Mouse (Mus musculus) heart, adult 2 months (tissue): ENCODE measurements at regions not wholly inside any gene's neighbourhood (a gene's known extent, or its start where the extent isn't known, plus 50 kb on each side); places are given as distances from the start of the nearest gene placed in this dataset.

ENCODE experiments used
- DNase-seq, 2 experiments: peaks; one replicate each; pipeline ENCODE4 v3.0.0; 2021
- H3K27ac ChIP-seq: fragments of 200-600 bp; 2 replicates; pipeline ENCODE4 v1.8.1; 2022
- H3K27me3 ChIP-seq: fragments of 200-500 bp; 2 replicates; pipeline ENCODE4 v1.6.1; 2012; ENCODE audit warnings: mild to moderate bottlenecking, low read length, inconsistent platforms, mixed read lengths; ENCODE audit not compliant: control insufficient read depth, insufficient read depth
- H3K36me3 ChIP-seq: fragments of 200-500 bp; 2 replicates; pipeline ENCODE4 v1.6.1; 2012; ENCODE audit warnings: low read length, inconsistent platforms; ENCODE audit not compliant: control insufficient read depth, insufficient read depth
- H3K4me1 ChIP-seq: fragments of 200-500 bp; 2 replicates; pipeline ENCODE4 v1.6.1; 2011; ENCODE audit warnings: low read length; ENCODE audit not compliant: control insufficient read depth, insufficient read depth
- H3K4me3 ChIP-seq: fragments of 200-600 bp; 2 replicates; pipeline ENCODE4 v1.8.1; 2022
- H3K79me2 ChIP-seq: fragments of 200-500 bp; replicated peaks from 2 replicates; pipeline ENCODE4 v1.6.1; 2012; ENCODE audit warnings: mild to moderate bottlenecking, inconsistent platforms, low read length, moderate library complexity, mixed read lengths; ENCODE audit not compliant: control insufficient read depth, insufficient read depth
- H3K9ac ChIP-seq: fragments of 200-500 bp; 2 replicates; pipeline ENCODE4 v1.6.1; 2012; ENCODE audit warnings: low read depth, mild to moderate bottlenecking, control low read depth, inconsistent platforms, low read length, mixed read lengths
- CTCF ChIP-seq: fragments of 200-600 bp; IDR thresholded peaks from 2 replicates; pipeline ENCODE4 v1.8.1; 2022; ENCODE audit warnings: antibody characterized with exemption, mild to moderate bottlenecking, moderate library complexity
- EP300 ChIP-seq: fragments of 200-500 bp; IDR thresholded peaks from 2 replicates; pipeline ENCODE4 v1.6.1; 2011; ENCODE audit warnings: low read depth, low read length, control low read depth; ENCODE audit not compliant: insufficient read depth
- POLR2A ChIP-seq: fragments of 200-500 bp; IDR thresholded peaks from 2 replicates; pipeline ENCODE4 v1.6.1; 2011; ENCODE audit warnings: mild to moderate bottlenecking, low read depth, low read length, control low read depth; ENCODE audit not compliant: insufficient read depth
- WGBS: fragments of 180-500 bp; shearing (Covaris S2); methylation state at CpG from one replicate; pipeline ENCODE4 v1.1.7; 2018; 5-methylcytosine and 5-hydroxymethylcytosine counted together
- intact Hi-C: fragments of 180-260 bp; cut with DNase I; formaldehyde crosslinking; loops from one replicate; pipeline ENCODE4 v1.15.1; 2025

DNA sequence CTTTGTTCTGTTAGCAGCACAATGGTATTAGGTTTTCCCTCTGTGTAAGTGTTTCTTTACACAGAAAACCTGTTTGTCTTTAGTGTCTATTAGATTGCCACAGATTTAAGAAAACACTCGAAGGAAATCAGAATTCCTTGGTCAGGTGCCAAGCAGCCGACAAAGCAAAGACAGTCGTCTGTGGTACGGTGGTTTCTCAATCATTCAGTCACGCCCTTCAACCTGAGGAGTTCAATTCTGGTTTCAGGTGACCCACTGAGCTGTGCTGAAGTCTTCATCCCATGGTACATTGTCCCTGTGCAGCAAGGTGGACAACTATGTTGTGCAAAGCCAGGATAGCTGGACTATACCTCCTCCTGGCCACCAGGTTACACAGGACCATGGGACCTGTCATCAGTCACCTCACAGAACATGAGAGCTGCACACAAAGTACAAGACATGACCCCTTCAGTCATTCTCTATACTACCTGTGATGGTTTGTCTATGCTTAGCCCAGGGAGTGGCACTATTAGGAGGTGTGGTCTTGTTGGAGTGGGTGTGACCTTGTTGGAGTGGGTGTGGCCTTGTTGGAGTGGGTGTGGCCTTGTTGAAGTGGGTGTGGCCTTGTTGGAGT, 368.2 kb downstream of the Agtpbp1 start:
- Histone ChIP-seq H3K36me3 (no peaks in the 10 kb centered on the region), H3K79me2 (no peaks in the 10 kb centered on the region), H3K27ac (no peak overlapping the region), H3K27me3 (no peaks in the 10 kb centered on the region), H3K4me1 (no peaks in the 10 kb centered on the region), H3K9ac (no peak overlapping the region), H3K4me3 (no peak overlapping the region)
- WGBS: 43% methylated on average over 5 of the region's 5 CpGs
- intact Hi-C loops: no loop called here
- no peak for TF ChIP-seq EP300
- no peak for DNase-seq

DNA sequence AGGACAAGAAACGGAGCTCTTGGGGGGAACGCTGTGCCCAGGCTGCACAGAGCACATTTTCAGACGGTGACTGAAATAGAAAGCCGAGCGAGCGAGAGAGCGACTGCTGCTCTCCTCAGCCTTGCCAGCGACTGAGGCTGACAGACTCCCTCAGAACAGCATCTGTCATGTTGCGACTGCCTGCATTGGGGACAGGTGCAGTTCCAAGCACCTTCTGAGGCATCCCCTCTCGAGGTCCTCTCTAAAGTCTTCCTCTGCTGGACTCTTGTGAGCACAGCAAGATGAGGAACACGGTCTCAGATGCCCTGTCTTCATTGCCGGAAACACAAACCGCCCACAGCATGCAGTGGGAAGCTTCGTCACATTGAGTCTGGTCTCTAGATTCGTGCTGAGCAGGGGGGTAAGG, 372.7 kb downstream of the Agtpbp1 start:
- DNase-seq: no peak
- H3K9ac ChIP-seq: no peak overlapping the region
- no peak overlapping the region for H3K4me3 ChIP-seq
- 78% methylated on average over 15 of the region's 15 CpGs for WGBS
- H3K36me3 ChIP-seq: no peaks in the 10 kb centered on the region
- no peaks in the 10 kb centered on the region for H3K79me2 ChIP-seq
- H3K27ac ChIP-seq: no peak overlapping the region
- no peaks in the 10 kb centered on the region; the same call in 1 of the 2 replicates for H3K27me3 ChIP-seq
- H3K4me1 ChIP-seq: no peaks in the 10 kb centered on the region
- intact Hi-C loops: no loop called here
- no peak for TF ChIP-seq CTCF
- no peak for TF ChIP-seq EP300
- TF ChIP-seq POLR2A: no peak

DNA sequence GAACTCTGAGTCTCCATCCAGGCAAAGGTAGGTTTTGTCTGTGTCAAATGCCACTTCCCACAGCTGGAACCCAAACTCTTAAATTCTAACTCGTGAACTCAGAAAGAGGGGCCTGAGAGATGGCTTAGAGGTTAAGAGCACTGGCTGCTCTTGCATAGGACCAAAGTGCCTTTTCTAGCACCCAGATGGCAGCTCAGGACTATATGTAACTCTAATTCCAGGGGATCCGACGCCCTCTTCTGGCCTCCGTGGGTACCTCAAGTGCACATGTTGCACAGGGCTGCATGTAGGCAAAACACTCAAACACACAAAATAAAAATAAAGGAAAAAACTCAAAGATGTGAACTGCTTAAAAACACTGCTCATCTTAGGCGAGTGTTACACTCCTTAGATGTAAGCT, 374.2 kb downstream of the Agtpbp1 start:
- WGBS: 58% methylated on average over 5 of the region's 5 CpGs
- Histone ChIP-seq H3K79me2 (no peaks in the 10 kb centered on the region), H3K9ac (no peak overlapping the region), H3K36me3 (no peaks in the 10 kb centered on the region), H3K4me1 (no peaks in the 10 kb centered on the region), H3K27me3 (no peaks in the 10 kb centered on the region; the same call in 1 of the 2 replicates), H3K27ac (no peak overlapping the region), H3K4me3 (no peak overlapping the region)
- intact Hi-C loops: no loop called here
- TF ChIP-seq CTCF: 0 out of 2 replicates have a peak, but pooled peaks have one; percentile 5
- TF ChIP-seq POLR2A: no peak
- DNase-seq: no peak

DNA sequence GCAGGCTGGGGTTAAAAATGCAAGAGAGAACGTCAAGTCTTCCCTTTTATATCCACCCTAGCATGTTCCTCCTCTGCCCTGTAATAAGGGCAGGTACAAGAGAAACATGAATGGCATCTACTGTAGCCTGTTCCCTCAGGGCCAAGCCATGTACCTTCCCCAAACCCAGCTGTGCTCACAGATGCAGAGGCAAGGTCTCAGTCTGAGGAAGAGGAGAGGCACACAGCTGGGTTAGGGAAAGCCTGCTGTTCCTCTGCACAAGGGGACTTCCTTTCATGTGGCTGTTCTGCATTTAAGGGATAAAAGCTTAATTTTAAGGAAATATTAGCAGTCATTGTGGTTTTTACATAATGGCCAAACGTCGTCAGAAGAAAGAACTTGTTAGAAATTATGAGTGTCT, 378.8 kb downstream of the Agtpbp1 start:
- Histone ChIP-seq H3K27ac (no peak overlapping the region), H3K79me2 (no peaks in the 10 kb centered on the region), H3K27me3 (no peaks in the 10 kb centered on the region; the same call in 1 of the 2 replicates), H3K4me1 (no peaks in the 10 kb centered on the region), H3K4me3 (no peak overlapping the region), H3K9ac (no peak overlapping the region), H3K36me3 (no peaks in the 10 kb centered on the region)
- TF ChIP-seq EP300 (no peak), CTCF (no peak), POLR2A (no peak)
- WGBS: 85% methylated on average over 3 of the region's 3 CpGs
- no peak for DNase-seq
- intact Hi-C loops: no loop called here

DNA sequence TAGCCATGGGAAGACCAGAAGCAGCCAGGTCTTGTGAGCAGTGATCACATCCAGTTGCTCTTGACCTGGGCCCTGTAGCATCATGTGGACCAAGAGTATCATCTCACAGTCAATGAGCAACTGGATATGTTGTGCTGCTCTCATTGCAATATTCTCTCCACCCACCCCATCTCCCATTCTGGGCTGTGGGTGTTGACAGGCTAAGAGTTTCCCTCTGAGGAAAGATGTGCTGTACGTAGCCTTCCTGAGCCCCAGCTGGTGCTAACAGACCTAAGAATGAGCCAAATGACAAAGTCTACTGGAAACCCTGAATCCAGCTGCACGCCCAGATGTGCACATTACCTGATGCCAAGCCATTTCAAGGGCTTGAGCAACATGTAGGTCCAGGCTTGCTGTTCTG, 380.5 kb downstream of the Agtpbp1 start:
- intact Hi-C loops: no loop called here
- Histone ChIP-seq H3K4me1 (no peaks in the 10 kb centered on the region), H3K4me3 (no peak overlapping the region), H3K79me2 (no peaks in the 10 kb centered on the region), H3K36me3 (no peaks in the 10 kb centered on the region), H3K27ac (no peak overlapping the region), H3K27me3 (no peaks in the 10 kb centered on the region; the same call in 1 of the 2 replicates), H3K9ac (no peak overlapping the region)
- TF ChIP-seq CTCF (no peak), EP300 (no peak), POLR2A (no peak)
- DNase-seq: no peak
- 68% methylated on average over 2 of the region's 2 CpGs for whole genome bisulfite sequencing

DNA sequence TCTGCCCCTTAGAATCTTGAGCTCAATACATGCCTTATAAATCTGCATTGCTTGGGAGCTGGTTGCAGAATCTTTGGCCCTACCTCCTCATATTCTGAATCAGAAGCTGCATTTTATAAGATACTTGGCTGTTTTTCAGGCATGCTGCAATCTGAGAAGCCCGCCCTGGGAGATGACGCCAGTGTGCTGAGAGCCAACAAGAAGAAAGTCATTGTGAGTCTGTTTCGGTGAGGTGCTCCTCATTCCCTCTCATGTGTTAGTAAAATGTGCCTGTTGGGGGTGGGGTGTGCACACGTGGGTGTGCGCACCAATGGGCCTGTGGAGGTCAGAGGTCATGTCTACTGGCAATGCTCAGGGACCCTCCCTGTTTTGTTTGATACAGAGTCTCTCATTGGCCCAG, 388.7 kb downstream of the Agtpbp1 start:
- peak in 1 of 2 experiments; percentile 11 for DNase-seq
- no peak overlapping the region for H3K4me3 ChIP-seq
- no peaks in the 10 kb centered on the region for H3K79me2 ChIP-seq
- no peaks in the 10 kb centered on the region for H3K27me3 ChIP-seq
- intact Hi-C loops: no loop called here
- H3K4me1 ChIP-seq: no peaks in the 10 kb centered on the region
- no peaks in the 10 kb centered on the region for H3K36me3 ChIP-seq
- TF ChIP-seq POLR2A (no peak), EP300 (no peak), CTCF (no peak)
- H3K27ac ChIP-seq: no peak overlapping the region
- H3K9ac ChIP-seq: no peak overlapping the region
- WGBS: 59% methylated on average over 5 of the region's 5 CpGs
